Mouse (Mus musculus) ES-Bruce4 (cell line): Measurements from ENCODE around the gene Stx12. TPM values are rescaled to one million over a fixed set of nuclear protein-coding genes. Genes with fewer than 3 reads are reported as not detected.
"Not testable (repeated sequence)": the region's sequence is repeated elsewhere in the genome, so short reads cannot be mapped to it uniquely, and the experiment has no call there.

Source experiments
- H3K27ac ChIP-seq: 2 replicates; pipeline ENCODE4 v1.5.1; 2012; ENCODE audit warnings: low read length, inconsistent platforms; ENCODE audit not compliant: insufficient read depth
- H3K27me3 ChIP-seq: 2 replicates; pipeline ENCODE4 v1.6.1; 2012; ENCODE audit warnings: mild to moderate bottlenecking, low read length, inconsistent platforms; ENCODE audit not compliant: control insufficient read depth, poor library complexity, insufficient read depth, severe bottlenecking
- H3K36me3 ChIP-seq: 2 replicates; pipeline ENCODE4 v1.6.1; 2012; ENCODE audit warnings: inconsistent platforms, mild to moderate bottlenecking, low read length, moderate library complexity; ENCODE audit not compliant: control insufficient read depth, poor library complexity, insufficient read depth, severe bottlenecking
- H3K4me1 ChIP-seq: one replicate; pipeline ENCODE4 v1.8.1; 2011; ENCODE audit warnings: low read length; ENCODE audit not compliant: control insufficient read depth, insufficient read depth
- H3K4me3 ChIP-seq: 2 replicates; pipeline ENCODE4 v1.5.1; 2011; ENCODE audit warnings: low read depth, mild to moderate bottlenecking, low read length
- H3K9ac ChIP-seq: 2 replicates; pipeline ENCODE4 v1.6.1; 2012; ENCODE audit warnings: low read depth, mild to moderate bottlenecking, inconsistent platforms; ENCODE audit not compliant: poor library complexity, severe bottlenecking
- H3K9me3 ChIP-seq: replicated peaks from 2 replicates; pipeline ENCODE4 v1.6.1; 2012; ENCODE audit warnings: mild to moderate bottlenecking, low read length, inconsistent platforms; ENCODE audit not compliant: control insufficient read depth, poor library complexity, insufficient read depth, severe bottlenecking
- CTCF ChIP-seq: IDR thresholded peaks from one replicate; pipeline ENCODE4 v1.8.1; 2011; ENCODE audit warnings: low read depth, low read length
- EP300 ChIP-seq: IDR thresholded peaks from 2 replicates; pipeline ENCODE4 v1.6.1; 2011; ENCODE audit warnings: low read depth, low read length; ENCODE audit not compliant: insufficient read depth
- POLR2A ChIP-seq: IDR thresholded peaks from one replicate; pipeline ENCODE4 v1.8.1; 2011; ENCODE audit warnings: low read length; ENCODE audit not compliant: insufficient read depth
- polyA plus RNA-seq: library from polyadenylated mRNA; stranded (reverse); fragments of >200 nt; gene quantifications from 2 replicates; pipeline ENCODE4 v1.2.4, GENCODE M21; 2011; ENCODE audit warnings: low read depth; ENCODE audit not compliant: missing spikeins, insufficient read depth, insufficient read length

Stx12 gene
- polyA plus RNA-seq = 53.0 and 58.4 TPM in 2 replicates

DNA sequence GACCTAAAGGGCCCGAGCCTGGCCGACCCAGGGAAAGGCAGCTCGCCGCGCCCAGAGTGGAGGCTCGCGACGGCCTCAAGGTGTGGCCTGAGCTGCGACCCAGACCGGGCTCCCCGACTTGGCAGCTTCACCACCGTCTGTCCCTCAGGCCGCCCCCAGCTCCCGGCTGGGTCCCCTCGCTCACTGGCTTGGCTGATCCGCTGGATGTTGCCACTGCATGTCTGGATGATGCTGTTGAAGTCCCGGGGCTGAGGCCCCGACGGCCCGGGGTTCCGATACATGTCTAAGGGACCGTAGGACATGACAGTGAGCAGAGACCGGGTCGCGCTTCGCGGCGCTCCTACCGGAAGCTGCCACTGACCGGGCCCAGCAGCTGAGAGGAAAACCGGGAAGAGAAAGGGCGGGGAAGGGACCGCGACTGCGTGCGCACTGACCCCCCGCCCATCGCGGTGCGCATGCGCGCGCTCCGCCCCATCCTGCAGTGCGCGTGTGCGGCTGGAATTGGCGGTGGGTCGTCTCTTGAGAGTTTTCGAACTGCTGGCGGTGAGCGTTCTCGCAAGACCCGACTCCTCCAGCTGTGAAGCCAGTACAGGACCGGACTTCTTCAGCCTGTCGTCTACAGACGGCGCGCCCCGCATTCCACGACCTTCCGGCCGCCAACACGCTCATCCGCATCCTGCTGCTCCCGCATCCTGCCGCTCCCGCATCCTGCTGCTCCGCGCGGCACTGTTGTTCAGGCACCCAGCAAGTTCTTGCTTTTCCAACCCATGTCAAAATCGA, at the start of gene Stx12:
Stx12 (minus strand) TSS at position 446 of the 780 bp plus-strand sequence.
- Histone ChIP-seq H3K27me3 (no peaks in the 10 kb centered on the region), H3K36me3 (no peaks in the 10 kb centered on the region), H3K27ac (peak within 1 kb of the TSS; percentile 24), H3K9ac (peak within 1 kb of the TSS; percentile 78), H3K4me3 (peak within 1 kb of the TSS; percentile 95), H3K9me3 (no peaks in the 10 kb centered on the region), H3K4me1 (no peaks in the 10 kb centered on the region)
- TF ChIP-seq CTCF = no peak
- TF ChIP-seq POLR2A = peak; percentile 90
- 0 out of 2 replicates have a peak, but pooled peaks have one; percentile 20 for TF ChIP-seq EP300

DNA sequence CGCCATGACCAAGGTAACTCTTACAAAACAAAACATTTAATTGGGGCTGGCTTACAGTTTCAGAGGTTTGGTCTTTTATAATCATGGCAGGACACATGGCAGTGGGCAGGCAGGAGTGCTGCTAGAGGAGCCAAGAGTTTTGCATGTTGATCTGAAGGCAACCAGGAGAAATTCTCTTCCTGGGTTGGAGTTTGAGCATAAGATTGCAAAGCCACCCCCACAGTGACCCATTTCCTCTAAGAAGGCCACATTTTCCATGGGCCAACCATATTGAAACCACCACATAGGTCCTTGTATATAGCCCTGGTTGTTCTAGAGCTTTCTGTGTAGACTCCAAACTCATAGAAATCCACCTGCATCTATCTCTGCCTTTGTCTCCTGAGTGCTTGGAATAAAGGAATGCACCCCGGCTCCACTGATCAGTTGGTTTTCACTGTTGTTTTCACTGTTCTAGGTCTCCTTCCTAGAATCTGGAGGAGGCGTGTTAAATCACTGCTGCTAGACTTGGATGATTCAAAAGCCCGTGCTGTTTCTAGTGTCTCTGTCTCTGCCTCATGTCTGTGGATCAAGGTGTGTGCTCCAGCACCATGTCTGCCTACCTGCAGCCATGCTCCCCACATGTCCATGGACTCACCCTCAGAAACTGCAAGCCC, 48.6 kb upstream of the Stx12 start:
- no peaks in the 10 kb centered on the region for H3K4me1 ChIP-seq
- TF ChIP-seq EP300 = no peak
- no peak for TF ChIP-seq CTCF
- TF ChIP-seq POLR2A = no peak
- no peak overlapping the region for H3K27ac ChIP-seq
- H3K9ac ChIP-seq = no peak overlapping the region
- H3K27me3 ChIP-seq = no peaks in the 10 kb centered on the region
- no peaks in the 10 kb centered on the region for H3K9me3 ChIP-seq
- no peaks in the 10 kb centered on the region for H3K36me3 ChIP-seq
- no peak overlapping the region for H3K4me3 ChIP-seq

DNA sequence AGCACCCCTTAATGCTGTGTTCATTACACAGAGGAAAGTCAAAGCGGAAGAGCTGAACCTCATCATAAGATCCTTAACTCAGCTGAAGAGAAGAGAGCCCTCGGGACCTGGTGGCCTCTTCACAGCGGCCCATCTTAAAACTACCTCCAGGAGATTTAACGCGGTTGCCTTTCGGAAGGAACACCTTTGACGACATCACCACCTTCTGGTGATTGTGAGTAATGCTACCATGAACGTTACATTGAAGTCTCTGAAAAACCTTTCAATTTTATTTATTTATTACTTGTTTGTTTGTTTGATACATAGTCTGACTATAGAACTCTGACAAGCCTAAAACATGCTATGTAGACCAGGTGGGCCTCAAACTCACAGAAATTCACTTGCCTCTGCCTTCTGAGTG, 46.5 kb upstream of the Stx12 start:
- no peak overlapping the region for H3K4me3 ChIP-seq
- H3K9ac ChIP-seq = peak overlapping the region; percentile 57
- TF ChIP-seq CTCF (peak; percentile 36), EP300 (no peak)
- no peaks in the 10 kb centered on the region for H3K27me3 ChIP-seq
- no peaks in the 10 kb centered on the region for H3K36me3 ChIP-seq
- H3K9me3 ChIP-seq = no peaks in the 10 kb centered on the region
- no peaks in the 10 kb centered on the region for H3K4me1 ChIP-seq
- no peak overlapping the region for H3K27ac ChIP-seq

GRCm38 (mm10) chr4:132926520-132926919, 42.2 kb upstream of the Stx12 start:
- not testable (repeated sequence) for H3K9ac ChIP-seq, H3K27ac ChIP-seq, H3K27me3 ChIP-seq, H3K4me3 ChIP-seq, H3K36me3 ChIP-seq, H3K9me3 ChIP-seq, H3K4me1 ChIP-seq

GRCm38 (mm10) chr4:132922558-132923008, 38.3 kb upstream of the Stx12 start, which contains the start of gene Fam76a:
Fam76a (minus strand) TSS chr4:132922558.
- TF ChIP-seq CTCF = no peak
- no peak for TF ChIP-seq EP300
- TF ChIP-seq POLR2A = no peak
- Histone ChIP-seq H3K27ac (peak within 1 kb of the TSS; percentile 7; the same call in 1 of the 2 replicates), H3K4me1 (no peaks in the 10 kb centered on the region), H3K4me3 (peak within 1 kb of the TSS; percentile 88), H3K36me3 (no peaks in the 10 kb centered on the region; the same call in 1 of the 2 replicates), H3K9me3 (no peaks in the 10 kb centered on the region), H3K27me3 (no peaks in the 10 kb centered on the region), H3K9ac (peak within 1 kb of the TSS; percentile 72)

DNA sequence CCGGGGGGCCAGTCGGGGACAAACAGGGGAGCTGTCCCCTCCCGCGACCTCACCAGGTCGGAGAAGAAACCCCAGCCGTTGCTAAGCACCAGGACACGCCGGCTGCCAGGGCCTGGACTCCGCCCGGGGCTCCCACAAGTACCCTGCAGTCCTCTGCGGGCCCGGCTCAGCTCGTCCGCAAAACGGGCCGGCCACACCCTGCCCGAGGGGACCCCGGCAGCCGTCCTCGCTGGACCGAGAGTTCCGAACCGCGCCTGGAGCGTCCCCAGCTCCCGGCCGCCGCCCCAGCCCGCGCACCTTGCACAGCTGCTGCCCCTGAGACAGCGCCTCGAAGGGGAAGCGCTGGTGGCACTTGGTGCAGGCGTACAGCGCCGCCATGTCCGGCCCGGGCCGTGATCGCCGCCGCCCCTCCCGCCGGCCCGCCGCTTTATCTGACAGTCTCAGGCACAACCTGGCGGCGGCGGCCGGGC, 37.8 kb upstream of the Stx12 start:
- no peaks in the 10 kb centered on the region for H3K27me3 ChIP-seq
- no peaks in the 10 kb centered on the region; the same call in 1 of the 2 replicates for H3K36me3 ChIP-seq
- H3K4me1 ChIP-seq = no peaks in the 10 kb centered on the region
- peak overlapping the region; percentile 64 for H3K4me3 ChIP-seq
- no peaks in the 10 kb centered on the region for H3K9me3 ChIP-seq
- no peak for TF ChIP-seq POLR2A
- TF ChIP-seq EP300 = no peak
- no peak for TF ChIP-seq CTCF
- peak overlapping the region; percentile 63 for H3K9ac ChIP-seq
- no peak overlapping the region for H3K27ac ChIP-seq
